Comparison of ENCODE assay signal across 8 mouse cellular contexts in the genomic region with DNA sequence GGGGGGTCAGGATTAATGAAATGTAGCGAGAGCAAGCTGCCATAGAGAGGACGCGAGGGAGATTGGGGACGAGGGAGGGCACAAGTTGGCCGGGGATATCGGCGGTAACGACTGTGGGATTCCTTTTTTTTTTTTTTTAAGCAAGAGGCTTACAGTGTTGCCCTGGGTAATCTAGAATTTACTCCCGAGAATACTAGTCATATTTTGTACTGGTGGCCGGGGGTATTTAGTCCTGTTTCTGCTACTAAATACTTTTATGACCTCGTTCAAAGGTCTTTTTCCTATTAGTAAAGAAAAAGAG. TPM values are rescaled to one million over a fixed set of nuclear protein-coding genes. Genes with fewer than 3 reads are reported as not detected.
DNase-seq lines count a peak whose midpoint lies in the region; ATAC-seq and TF ChIP-seq lines count a peak whose summit lies in the region.

No protein-coding gene starts in this region.

- peak overlapping the region; percentile 79 for H3K4me3 ChIP-seq in heart, embryonic 12.5 days
- H3K4me3 ChIP-seq in E14TG2a.4 (replicated peaks; ENCODE audit: low read length): peak overlapping the region; percentile 97
- peak overlapping the region; percentile 77 for H3K4me3 ChIP-seq in forebrain, embryonic 13.5 days
- H3K4me3 ChIP-seq in liver, embryonic 14.5 days (ENCODE audit: insufficient read depth in 1 of 2, low read depth in 2 of 2, low read length in 2 of 2): peak overlapping the region; percentile 90 to 99

- H3K4me1 ChIP-seq in heart, embryonic 12.5 days (replicated peaks): peaks cover 12% of the 10 kb centered on the region
- H3K4me1 ChIP-seq in E14TG2a.4 (replicated peaks; ENCODE audit: low read depth, low read length): peaks cover 23% of the 10 kb centered on the region
- peaks cover 16% of the 10 kb centered on the region for H3K4me1 ChIP-seq in forebrain, embryonic 13.5 days
- peaks cover 11 to 12% of the 10 kb centered on the region in 2 experiments for H3K4me1 ChIP-seq in liver, embryonic 14.5 days (replicated peaks; ENCODE audit: control insufficient read depth in 2 of 2, insufficient read depth in 2 of 2, low read length in 1 of 2)

- TF ChIP-seq CTCF in E14TG2a.4 (conservative IDR thresholded peaks at IDR 0.05; ENCODE audit: low read length): no peak
- TF ChIP-seq CTCF in liver, embryonic 14.5 days (IDR thresholded peaks at IDR 0.05; ENCODE audit: low read depth): no peak

- H3K36me3 ChIP-seq in heart, embryonic 12.5 days: peaks cover 23% of the 10 kb centered on the region
- H3K36me3 ChIP-seq in E14TG2a.4 (ENCODE audit: insufficient read depth, low read length): peaks cover 27% of the 10 kb centered on the region
- H3K36me3 ChIP-seq in forebrain, embryonic 13.5 days (ENCODE audit: poor library complexity, severe bottlenecking): peaks cover 26% of the 10 kb centered on the region
- no peaks in the 10 kb centered on the region for H3K36me3 ChIP-seq in liver, embryonic 14.5 days (replicated peaks; ENCODE audit: control insufficient read depth, insufficient read depth, low read depth)

- peak overlapping the region; percentile 69 for H3K27ac ChIP-seq in heart, embryonic 12.5 days (ENCODE audit: poor library complexity, severe bottlenecking)
- 0 out of 2 replicates have a peak overlapping the region, but pooled peaks have one; percentile 40 for H3K27ac ChIP-seq in forebrain, embryonic 13.5 days
- no peak overlapping the region for H3K27ac ChIP-seq in liver, embryonic 14.5 days

- no peak for DNase-seq in heart, postnatal 36 days
- DNase-seq in liver, embryonic 14.5 days (ENCODE audit: low read depth in 3 of 3, low spot score in 3 of 3): no peak
- DNase-seq in embryo, embryonic 10 days (ENCODE audit: low spot score): no peak
- DNase-seq in B cell, adult 2 months: no peak
- no peak for DNase-seq in cerebellum, adult 11-12 months

- H3K9me3 ChIP-seq in heart, embryonic 12.5 days (replicated peaks): no peaks in the 10 kb centered on the region
- no peaks in the 10 kb centered on the region for H3K9me3 ChIP-seq in E14TG2a.4 (ENCODE audit: low read length)
- H3K9me3 ChIP-seq in forebrain, embryonic 13.5 days (replicated peaks): no peaks in the 10 kb centered on the region
- no peaks in the 10 kb centered on the region for H3K9me3 ChIP-seq in liver, embryonic 14.5 days (ENCODE audit: control insufficient read depth, low read length)

- no peak for TF ChIP-seq EP300 in liver, embryonic 14.5 days (IDR thresholded peaks at IDR 0.05; ENCODE audit: low read depth)

- peak; percentile 60; the same call in 1 of the 2 replicates for ATAC-seq in heart, embryonic 12.5 days (ENCODE audit: insufficient number of reproducible peaks, low FRiP score)
- ATAC-seq in forebrain, embryonic 13.5 days: no peak
- ATAC-seq in liver, embryonic 14.5 days (ENCODE audit: insufficient read depth): peak; percentile 59

- H3K9ac ChIP-seq in heart, embryonic 12.5 days: peak overlapping the region; percentile 87
- H3K9ac ChIP-seq in forebrain, embryonic 13.5 days: peak overlapping the region; percentile 82
- H3K9ac ChIP-seq in liver, embryonic 14.5 days (replicated peaks): peak overlapping the region; percentile 77

- intact Hi-C loops in heart, postnatal 36 days (cut with DNase I): loop anchor here (2.0 kb wide), 1 partner anchor 45 kb away; no protein-coding TSS in a partner anchor

- WGBS in heart, embryonic 12.5 days: under 1% methylated on average over 11 of the region's 11 CpGs
- 0% methylated on average over 11 of the region's 11 CpGs for WGBS in forebrain, embryonic 13.5 days
- 0% methylated on average over 11 of the region's 11 CpGs for WGBS in liver, embryonic 14.5 days (ENCODE audit: insufficient replicate concordance)

- H3K4me2 ChIP-seq in heart, embryonic 12.5 days: peak overlapping the region; percentile 61
- peak overlapping the region; percentile 95 for H3K4me2 ChIP-seq in forebrain, embryonic 13.5 days
- peak overlapping the region; percentile 80 for H3K4me2 ChIP-seq in liver, embryonic 14.5 days (ENCODE audit: low read depth)

- H3K27me3 ChIP-seq in heart, embryonic 12.5 days (replicated peaks): no peaks in the 10 kb centered on the region
- no peaks in the 10 kb centered on the region for H3K27me3 ChIP-seq in E14TG2a.4 (ENCODE audit: insufficient read depth, low read length)
- H3K27me3 ChIP-seq in forebrain, embryonic 13.5 days: no peaks in the 10 kb centered on the region
- no peaks in the 10 kb centered on the region for H3K27me3 ChIP-seq in liver, embryonic 14.5 days (ENCODE audit: control insufficient read depth, insufficient read depth, low read length)

RNA-seq across cellular contexts. Expression of a gene that starts 0.2 kb away (rescaled TPM):
- 41.6 and 42.4 TPM in 2 replicates for polyA plus RNA-seq in heart, embryonic 12.5 days (2016; fragmentation: Nextera tagmentation; extraction: Ambion mirVana)
- total RNA-seq in heart, postnatal 36 days (2021): 10 to 100 TPM in 1 of 2 experiments, 1 to 10 TPM in 1; 8.5 to 11.1 TPM
- polyA plus RNA-seq in forebrain, embryonic 13.5 days (2015; fragmentation: Nextera tagmentation; extraction: Ambion mirVana): 92.4 and 99.8 TPM in 2 replicates
- polyA plus RNA-seq in liver, embryonic 14.5 days (2012; rRNA removed): 6.0 and 8.5 TPM in 2 replicates
- 12.7 and 14.2 TPM in 2 replicates for polyA plus RNA-seq in liver, embryonic 14.5 days (2014; fragmentation: Nextera tagmentation; extraction: Ambion mirVana)

RNA-seq across cellular contexts. Expression of a gene that starts 43.6 kb away (rescaled TPM):
- 1.7 TPM in 2 replicates for polyA plus RNA-seq in heart, embryonic 12.5 days (2016; fragmentation: Nextera tagmentation; extraction: Ambion mirVana)
- total RNA-seq in heart, postnatal 36 days (2021): 1 to 10 TPM; 8.9 to 9.3 TPM
- polyA plus RNA-seq in forebrain, embryonic 13.5 days (2015; fragmentation: Nextera tagmentation; extraction: Ambion mirVana): 0.67 and 0.71 TPM in 2 replicates
- polyA plus RNA-seq in liver, embryonic 14.5 days (2012; rRNA removed): 0.24 and 0.26 TPM in 2 replicates
- polyA plus RNA-seq in liver, embryonic 14.5 days (2014; fragmentation: Nextera tagmentation; extraction: Ambion mirVana): 0.37 and 0.38 TPM in 2 replicates
